Mouse (Mus musculus) hindbrain, embryonic 12.5 days (tissue): Measurements from ENCODE around the gene Rhbg. TPM values are rescaled to one million over a fixed set of nuclear protein-coding genes. Genes with fewer than 3 reads are reported as not detected.

Experiments
- microRNA-seq: library from miRNA; unstranded; fragments of <30 nt; microRNA quantifications from one replicate; pipeline ENCODE4, GENCODE M21; 2017
- polyA plus RNA-seq: library from polyadenylated mRNA; unstranded; fragments of >200 nt; fragmentation: Nextera tagmentation; extraction: Ambion mirVana; gene quantifications from 2 replicates; pipeline ENCODE4 v1.2.1, GENCODE M21; 2016

Gene Rhbg
- polyA plus RNA-seq, 1 experiment from 2014 or later: 0.23 TPM

Small RNA genes lying within 50 kb of the gene (microRNA-seq; reads per million reads assigned to microRNA genes)
- not detected for gene Gm25641
- gene Mir3093: 27.4 reads per million, percentile 31 among the genes with 10 or more reads in this experiment
- gene Mir9-1: not detected

Other genes starting within 250 kb of the Rhbg start
- 0.30 and 0.33 TPM in 2 replicates for gene Hapln2, start 227.1 kb downstream of the Rhbg start, polyA plus RNA-seq
- gene Gpatch4, start 211.6 kb downstream of the Rhbg start, polyA plus RNA-seq: 28.0 and 28.3 TPM in 2 replicates
- gene Naxe, start 196.2 kb downstream of the Rhbg start, polyA plus RNA-seq: 135 and 137 TPM in 2 replicates
- 0.36 TPM in 1 of 2 replicates, not detected in the other for gene Ttc24, start 176.4 kb downstream of the Rhbg start, polyA plus RNA-seq
- 14.7 and 14.9 TPM in 2 replicates for gene Iqgap3, start 172.7 kb downstream of the Rhbg start, polyA plus RNA-seq
- 17.7 and 20.7 TPM in 2 replicates for gene Mef2d, start 112.3 kb downstream of the Rhbg start, polyA plus RNA-seq
- 0.22 TPM in 1 of 2 replicates, not detected in the other for gene Gm38392, start 32.5 kb upstream of the Rhbg start, polyA plus RNA-seq
- 10.1 and 11.2 TPM in 2 replicates for gene Tsacc, start 42.3 kb upstream of the Rhbg start, polyA plus RNA-seq
- gene Cct3, start 42.4 kb upstream of the Rhbg start, polyA plus RNA-seq: 523 and 555 TPM in 2 replicates
- 142 and 145 TPM in 2 replicates for gene Glmp, start 70.3 kb upstream of the Rhbg start, polyA plus RNA-seq
- 1.7 and 2.1 TPM in 2 replicates for gene Tmem79, start 81.4 kb upstream of the Rhbg start, polyA plus RNA-seq
- 83.3 and 83.8 TPM in 2 replicates for gene Smg5, start 81.6 kb upstream of the Rhbg start, polyA plus RNA-seq
- gene Paqr6, start 109.9 kb upstream of the Rhbg start, polyA plus RNA-seq: 2.2 and 2.8 TPM in 2 replicates
- gene Bglap3, start 118.0 kb upstream of the Rhbg start, polyA plus RNA-seq: not detected in 2 replicates
- gene Bglap2, start 124.0 kb upstream of the Rhbg start, polyA plus RNA-seq: not detected in 2 replicates
- gene Bglap, start 129.8 kb upstream of the Rhbg start, polyA plus RNA-seq: not detected in 2 replicates
- gene Pmf1, start 155.6 kb upstream of the Rhbg start, polyA plus RNA-seq: 73.3 and 82.3 TPM in 2 replicates
- 24.9 and 25.9 TPM in 2 replicates for gene Slc25a44, start 170.4 kb upstream of the Rhbg start, polyA plus RNA-seq
- 17.1 and 18.4 TPM in 2 replicates for gene Sema4a, start 206.5 kb upstream of the Rhbg start, polyA plus RNA-seq